Mouse (Mus musculus) left cerebral cortex, adult 2 months (tissue): ENCODE results near the gene Fam19a1. TPM values are rescaled to one million over a fixed set of nuclear protein-coding genes. Genes with fewer than 3 reads are reported as not detected.

Experiments used
- DNase-seq, 2 experiments: peaks; one replicate each; pipeline ENCODE4 v3.0.0; 2021 to 2022; ENCODE audit warnings: low spot score in 2 of 2, mixed read lengths in 1 of 2; ENCODE audit errors: extremely low spot score in 1 of 2
- H3K27ac ChIP-seq: fragments of 200-600 bp; 2 replicates; pipeline ENCODE4 v1.8.1; 2022
- H3K4me3 ChIP-seq: fragments of 200-600 bp; 2 replicates; pipeline ENCODE4 v1.8.1; 2022
- CTCF ChIP-seq: fragments of 200-600 bp; IDR thresholded peaks from 2 replicates; pipeline ENCODE4 v1.8.1; 2022; ENCODE audit warnings: antibody characterized with exemption, mild to moderate bottlenecking, moderate library complexity
- intact Hi-C: fragments of 180-260 bp; cut with DNase I; formaldehyde crosslinking; loops from one replicate; pipeline ENCODE4 v1.15.1; 2025
- long read RNA-seq, 2 experiments: library from polyadenylated mRNA; stranded (forward); transcript quantifications; one replicate each; pipeline ENCODE4 v2.0.0; 2021; ENCODE audit warnings: borderline mapping rate in 2 of 2
- total RNA-seq, 2 experiments: library from RNA; stranded (reverse); gene quantifications; 2 replicates each; pipeline ENCODE4 v1.2.3; 2021

Gene Fam19a1
- total RNA-seq = 10 to 100 TPM; 70.4 to 80.2 TPM
- long read RNA-seq, experiment 1, partial matches to known transcripts = 5 of 16 reads
- long read RNA-seq, experiment 1, other reads (novel, unspliced or antisense) = 11 of 16 reads
- long read RNA-seq, experiment 2, partial matches to known transcripts = 1 of 21 reads
- long read RNA-seq, experiment 2, other reads (novel, unspliced or antisense) = 20 of 21 reads

DNA sequence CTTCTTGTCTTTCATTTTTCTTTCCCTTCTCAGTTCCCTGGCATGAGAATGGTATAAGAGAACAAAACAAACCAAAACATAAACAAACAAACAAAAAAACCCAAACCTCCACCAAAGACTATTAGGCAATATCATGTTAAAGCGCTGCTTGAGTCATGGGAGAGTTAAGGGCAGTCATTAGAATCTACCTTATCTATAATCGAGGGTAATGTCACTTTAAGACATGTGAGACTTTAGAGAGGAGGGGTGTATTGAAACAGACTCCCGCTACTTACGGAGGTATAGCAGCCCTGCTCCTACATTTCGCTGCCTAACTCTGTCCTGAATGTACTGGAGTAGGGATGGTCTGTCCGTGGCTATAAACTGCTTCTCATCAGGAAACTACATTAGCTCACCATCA is at the start of gene Fam19a1:
Gene Fam19a1, plus strand, starts transcription at position 301 of the 400 bp plus-strand sequence.
- Histone ChIP-seq H3K4me3 (peak within 1 kb of the TSS; percentile 69), H3K27ac (peak within 1 kb of the TSS; percentile 74)
- TF ChIP-seq CTCF = no peak
- intact Hi-C loops = loop anchor here (10.0 kb wide), 1 partner anchor 628 kb away; no protein-coding TSS in a partner anchor
- DNase-seq = no peak

DNA sequence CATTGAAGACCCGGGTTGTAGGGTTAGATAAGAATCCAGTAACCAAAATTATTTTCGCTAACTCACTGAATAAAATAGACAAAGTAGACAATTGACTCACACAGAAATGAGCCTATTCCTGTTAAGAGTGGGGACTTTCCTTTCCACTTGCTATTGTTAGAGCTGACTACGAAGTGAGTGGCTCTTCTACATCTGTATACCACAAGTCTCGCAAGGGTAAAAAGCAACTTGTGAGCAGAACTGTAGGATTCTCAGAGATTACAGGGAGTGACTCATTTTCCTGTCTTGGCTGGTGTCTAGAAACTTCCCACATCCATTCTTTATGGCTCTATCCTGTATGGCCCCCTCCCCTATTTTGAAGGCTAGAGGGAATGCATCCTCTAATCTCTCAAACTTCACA is 41.9 kb upstream of the Fam19a1 start:
- intact Hi-C loops = no loop called here
- no peak for TF ChIP-seq CTCF
- Histone ChIP-seq H3K4me3 (no peak overlapping the region), H3K27ac (no peak overlapping the region)
- no peak for DNase-seq

DNA sequence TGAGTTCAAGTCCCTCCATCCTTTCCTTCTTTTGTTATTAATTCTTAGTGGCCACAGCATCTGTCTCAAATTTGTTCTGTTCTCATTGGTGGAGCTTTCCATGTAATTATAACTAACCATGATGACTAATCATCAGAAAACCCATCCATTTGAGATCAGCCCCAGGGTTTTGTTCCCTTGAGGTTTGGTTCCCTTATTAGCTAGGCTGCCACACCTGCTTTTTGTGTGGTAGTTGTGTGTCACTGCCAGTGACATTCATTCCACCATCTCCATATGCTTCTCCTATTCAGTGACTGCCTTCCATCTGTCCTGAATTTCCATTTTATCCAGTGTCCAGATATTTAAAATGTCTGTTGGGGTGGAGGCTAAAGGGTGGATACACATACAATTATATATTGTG is 41.4 kb upstream of the Fam19a1 start:
- TF ChIP-seq CTCF = no peak
- DNase-seq = no peak
- intact Hi-C loops = no loop called here
- H3K27ac ChIP-seq = no peak overlapping the region
- no peak overlapping the region for H3K4me3 ChIP-seq

DNA sequence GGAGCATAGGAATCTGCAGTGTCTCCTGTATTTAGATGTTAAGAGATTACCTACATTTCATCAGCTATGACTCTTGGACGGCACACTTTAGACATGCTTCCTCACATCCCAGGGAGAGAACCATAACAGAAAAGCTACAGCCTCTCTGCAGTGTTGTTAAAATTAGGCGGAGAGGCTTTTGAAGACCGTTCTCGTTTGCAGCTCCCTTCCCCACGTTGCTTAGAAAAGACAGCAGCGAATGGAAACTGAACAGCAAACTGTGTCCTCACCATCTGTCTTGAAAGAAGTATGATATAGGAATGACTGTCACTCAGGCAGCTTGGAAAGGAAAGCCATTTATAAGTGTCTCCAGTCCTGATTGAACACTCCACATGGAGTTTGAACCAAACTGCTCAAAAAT is 23.0 kb upstream of the Fam19a1 start:
- TF ChIP-seq CTCF = no peak
- intact Hi-C loops = loop anchor here (5.0 to 10.0 kb wide), 4 partner anchors 198 to 718 kb away; partner anchors contain the start of gene Suclg2
- Histone ChIP-seq H3K4me3 (no peak overlapping the region), H3K27ac (no peak overlapping the region; the same call in 1 of the 2 replicates)
- DNase-seq = peak in 1 of 2 experiments; percentile 20

DNA sequence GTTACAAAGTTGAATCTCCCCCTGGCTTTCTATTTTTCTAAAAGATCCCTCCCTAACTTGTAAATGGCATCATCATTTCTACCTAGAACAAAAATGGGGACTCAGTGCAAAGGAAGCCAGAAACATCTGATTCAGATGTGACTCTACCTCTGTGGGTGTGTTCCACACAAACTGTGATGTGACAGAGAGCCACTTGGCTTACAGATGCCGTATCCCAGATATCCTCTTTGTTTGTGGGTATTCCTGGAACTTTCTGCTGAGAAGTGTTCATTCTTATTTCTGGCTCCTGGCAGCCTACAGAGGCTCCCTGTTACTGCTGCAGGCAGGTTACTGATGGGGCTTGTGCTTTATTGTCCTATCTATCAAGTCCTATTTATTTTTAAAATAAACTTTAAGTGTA is 19.2 kb upstream of the Fam19a1 start:
- DNase-seq = no peak
- no peak overlapping the region for H3K27ac ChIP-seq
- no peak overlapping the region for H3K4me3 ChIP-seq
- no peak for TF ChIP-seq CTCF
- intact Hi-C loops = loop anchor here (5.0 to 10.0 kb wide), 4 partner anchors 201 to 721 kb away; partner anchors contain the start of gene Suclg2

DNA sequence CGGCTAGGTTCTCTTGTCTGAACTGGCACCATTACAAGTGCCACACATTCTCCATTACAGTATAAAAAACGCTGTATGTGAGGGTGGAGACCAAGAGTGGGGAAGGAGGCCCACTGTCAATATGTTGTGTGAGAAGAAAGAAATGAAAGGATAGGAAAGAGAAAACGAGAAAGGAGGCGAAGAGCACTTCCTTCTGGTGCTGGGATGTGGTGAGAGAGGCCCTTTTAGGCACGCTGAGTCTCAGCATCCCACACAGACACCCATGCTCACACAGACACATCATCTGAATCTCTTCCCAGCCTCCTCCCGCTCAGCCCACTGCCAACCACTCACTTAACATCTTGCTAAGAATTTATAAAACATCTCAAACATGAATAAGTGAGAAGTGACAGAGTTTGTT is 14.7 kb upstream of the Fam19a1 start:
- Histone ChIP-seq H3K4me3 (no peak overlapping the region), H3K27ac (peak overlapping the region; percentile 53; the same call in 1 of the 2 replicates)
- intact Hi-C loops = loop anchor here (1.0 to 10.0 kb wide), 9 partner anchors 45 to 1521 kb away; partner anchors contain the start of gene Suclg2
- no peak for TF ChIP-seq CTCF
- peak; percentile 40 to 51 for DNase-seq

DNA sequence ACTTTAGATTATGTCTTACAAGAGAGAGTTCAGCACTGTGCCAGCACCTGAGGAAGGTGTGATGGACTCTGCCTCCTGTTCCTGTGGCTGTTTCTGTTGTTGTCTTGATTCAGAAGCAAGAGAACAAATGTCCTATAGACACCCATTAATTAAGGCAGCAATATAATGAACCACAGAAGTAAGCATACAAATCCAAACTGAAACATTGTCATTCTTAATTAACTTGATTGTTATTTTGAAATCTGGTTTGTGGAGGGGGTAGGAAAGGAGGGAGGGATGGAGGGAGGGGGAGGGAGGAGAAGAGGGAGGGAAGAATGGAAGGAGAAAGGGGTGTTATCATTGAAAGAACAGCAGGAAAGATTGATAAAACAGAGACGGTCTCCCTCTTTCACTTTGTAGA is 1.3 kb upstream of the Fam19a1 start:
- TF ChIP-seq CTCF = no peak
- DNase-seq = no peak
- no peak overlapping the region for H3K4me3 ChIP-seq
- H3K27ac ChIP-seq = no peak overlapping the region
- intact Hi-C loops = loop anchor here (10.0 kb wide), 1 partner anchor 627 kb away; no protein-coding TSS in a partner anchor

DNA sequence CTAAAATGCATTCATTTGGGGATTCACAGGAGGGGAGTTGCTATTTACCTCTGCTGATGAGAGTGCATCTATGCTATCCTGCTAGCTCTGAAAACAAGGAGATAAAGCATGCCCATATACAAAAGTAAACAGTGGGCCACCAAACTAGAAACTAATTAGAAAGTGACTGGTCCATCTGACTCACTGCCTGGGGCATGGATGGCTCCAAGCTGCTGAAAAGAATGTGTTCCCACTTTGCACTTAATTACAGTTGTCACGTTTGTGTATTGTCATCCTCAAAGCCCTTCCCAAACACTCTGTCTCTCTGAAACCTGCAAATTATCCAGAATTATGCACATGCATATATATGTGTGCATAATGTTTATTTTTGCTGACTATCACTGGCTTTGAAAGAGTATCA is 1.2 kb downstream of the Fam19a1 start:
- H3K27ac ChIP-seq = peak overlapping the region; percentile 74
- intact Hi-C loops = loop anchor here (10.0 kb wide), 1 partner anchor 629 kb away; no protein-coding TSS in a partner anchor
- no peak for DNase-seq
- no peak for TF ChIP-seq CTCF
- H3K4me3 ChIP-seq = peak overlapping the region; percentile 69

DNA sequence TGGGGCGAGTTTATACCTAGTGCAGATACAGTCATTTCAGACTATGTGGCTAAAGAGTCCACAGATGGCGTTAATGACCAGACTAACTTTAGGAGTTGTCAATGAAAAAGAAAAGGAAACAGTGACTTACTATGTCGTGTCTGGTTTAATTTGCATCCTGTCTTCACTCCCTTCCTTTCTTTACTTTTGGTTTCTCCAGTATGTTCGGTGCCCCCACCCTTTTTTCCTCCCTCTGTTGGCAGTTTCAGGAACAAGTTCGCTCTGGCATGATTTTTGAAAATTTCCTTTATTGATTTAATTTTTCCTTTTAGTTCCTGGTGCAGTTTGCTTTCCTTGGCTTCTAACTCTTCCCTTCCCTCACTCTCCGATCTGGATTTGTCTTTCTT is 3.2 kb downstream of the Fam19a1 start:
- Histone ChIP-seq H3K4me3 (peak overlapping the region; percentile 69), H3K27ac (peak overlapping the region; percentile 81)
- peak; percentile 10; the same call in 1 of the 2 replicates for TF ChIP-seq CTCF
- intact Hi-C loops = loop anchor here (1.0 to 10.0 kb wide), 5 partner anchors 128 to 891 kb away; no protein-coding TSS in a partner anchor
- no peak for DNase-seq

DNA sequence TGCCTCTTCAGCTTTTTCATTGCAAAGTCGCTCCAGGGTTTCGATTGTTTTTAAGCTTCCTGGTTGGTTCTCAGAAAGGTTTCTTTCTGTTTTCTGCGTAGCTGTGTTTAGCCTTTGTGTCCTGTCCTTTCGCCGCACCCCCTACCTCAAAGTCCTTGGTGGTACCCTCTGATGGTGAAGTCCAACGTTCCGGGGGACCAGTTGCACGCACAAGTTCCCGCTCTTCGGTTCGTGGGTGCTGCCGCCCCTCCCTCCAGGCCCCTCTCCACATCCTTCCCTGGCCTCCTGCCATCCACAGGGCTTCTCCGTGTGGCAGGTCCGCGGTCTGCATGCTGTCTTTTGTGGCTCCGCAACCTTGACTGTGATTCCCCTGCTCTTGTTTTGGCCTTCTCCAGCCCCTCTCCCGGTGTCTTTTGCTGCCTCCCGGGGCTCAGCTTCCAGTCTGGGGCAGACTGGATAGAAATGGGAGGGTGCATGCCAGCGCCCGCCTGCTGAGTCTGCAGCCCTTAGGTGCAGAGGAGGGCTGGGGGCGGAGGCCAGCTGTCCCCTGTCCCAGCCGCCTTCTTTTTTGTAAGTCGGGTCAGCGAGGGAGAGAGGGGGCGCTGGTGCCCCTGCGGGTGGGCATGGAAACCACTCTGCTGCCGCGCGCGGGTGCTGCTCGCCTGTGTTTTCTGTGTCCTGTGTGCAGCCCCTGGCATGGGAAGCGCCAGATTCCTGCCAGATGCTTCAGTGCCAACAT is 3.7 kb downstream of the Fam19a1 start:
- Histone ChIP-seq H3K4me3 (peak overlapping the region; percentile 69), H3K27ac (peak overlapping the region; percentile 81)
- peak; percentile 55 to 73 for DNase-seq
- peak; percentile 7 for TF ChIP-seq CTCF
- intact Hi-C loops = loop anchor here (1.0 to 10.0 kb wide), 5 partner anchors 128 to 891 kb away; no protein-coding TSS in a partner anchor

DNA sequence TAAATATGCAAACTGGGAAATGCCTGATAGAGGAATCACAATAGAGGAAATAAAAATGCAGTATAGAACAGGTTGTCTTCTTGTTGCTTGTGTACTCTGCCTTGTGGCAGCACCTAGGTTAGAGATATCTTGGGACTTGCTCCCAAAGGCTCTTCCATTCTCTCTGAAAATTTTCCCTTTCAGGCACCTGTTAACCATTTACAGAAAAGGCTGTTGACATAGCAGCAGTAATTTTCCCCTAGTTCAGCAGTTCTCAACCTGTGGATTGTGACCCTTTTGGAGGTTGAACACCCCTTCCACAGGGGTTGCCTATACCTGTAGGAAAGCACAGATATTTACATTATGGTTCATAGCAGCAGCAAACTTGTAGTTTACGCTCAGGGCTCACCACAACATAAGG is 30.4 kb downstream of the Fam19a1 start:
- intact Hi-C loops = no loop called here
- H3K27ac ChIP-seq = no peak overlapping the region
- no peak for TF ChIP-seq CTCF
- no peak overlapping the region for H3K4me3 ChIP-seq
- DNase-seq = no peak

DNA sequence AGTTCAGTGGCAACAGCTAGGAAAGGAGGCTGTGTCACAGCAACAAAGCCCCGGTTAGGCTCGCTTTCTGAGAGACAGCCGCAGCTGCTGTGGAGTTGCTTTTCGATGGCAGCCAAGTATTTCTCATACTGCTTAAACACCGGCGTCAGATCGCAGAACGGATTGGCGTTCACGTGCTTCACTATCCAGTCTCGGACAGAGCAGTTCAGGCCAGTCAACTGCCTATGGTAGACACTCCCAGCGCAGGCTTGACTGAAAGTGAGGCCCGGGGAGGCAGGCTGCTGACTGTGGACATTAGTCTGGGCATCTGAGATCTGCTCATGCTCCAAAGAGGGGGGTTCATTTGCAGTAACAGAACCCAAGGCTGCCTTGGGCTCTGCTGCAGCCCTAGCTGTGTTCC is 52.4 kb downstream of the Fam19a1 start:
- intact Hi-C loops = no loop called here
- DNase-seq = peak in 1 of 2 experiments; percentile 24
- H3K4me3 ChIP-seq = 0 out of 2 replicates have a peak overlapping the region, but pooled peaks have one; percentile 1

More for the DNA sequence above, 52.4 kb downstream of the Fam19a1 start:
- no peak for TF ChIP-seq CTCF
- no peak overlapping the region for H3K27ac ChIP-seq
